Mouse (Mus musculus): ENCODE results near the gene Smim24. TPM values are rescaled to one million over a fixed set of nuclear protein-coding genes. Genes with fewer than 3 reads are reported as not detected.
A peak's percentile ranks its signal among the peaks of the same experiment; 100 is the strongest.

Smim24 gene
- polyA plus RNA-seq, 1 experiment from 2014 or later = 1.8 TPM

DNA sequence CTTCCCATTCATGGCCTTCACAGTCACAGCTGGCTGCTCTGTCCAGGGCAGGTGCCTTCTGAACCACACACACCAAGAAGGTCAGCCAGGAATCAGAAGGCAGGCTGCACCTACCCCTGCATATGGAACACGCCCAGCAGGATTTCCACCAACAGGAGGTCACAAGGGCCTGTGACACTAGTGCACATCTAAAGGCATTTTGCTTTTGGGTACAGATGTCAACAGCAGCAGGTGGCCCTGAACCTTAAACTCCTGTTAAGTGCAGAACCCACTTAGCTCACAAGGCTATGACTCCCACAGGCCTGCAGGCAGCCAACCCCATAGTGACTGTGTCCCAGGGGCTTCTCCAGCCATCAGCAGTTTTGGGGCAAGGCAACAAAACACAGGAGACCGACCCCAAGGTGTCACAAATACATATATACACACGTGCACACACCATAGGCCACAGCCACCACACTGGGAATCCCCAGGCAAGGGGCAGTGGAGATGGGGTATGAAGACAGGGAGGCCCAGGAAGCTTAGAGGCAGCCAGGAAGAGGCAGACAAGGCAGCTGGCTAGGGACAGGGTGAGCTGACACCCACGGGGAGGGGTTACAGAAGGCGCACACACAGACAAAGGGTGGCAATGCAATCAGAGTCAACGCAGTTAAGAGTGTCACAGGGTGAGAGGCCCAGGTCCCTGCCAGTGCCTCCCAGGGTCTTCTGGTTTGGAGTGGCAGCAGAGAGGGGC is 26.2 kb upstream of the Smim24 start:
- no peak overlapping the region for H3K4me3 ChIP-seq (replicated peaks)
- 60% methylated on average over 6 of the region's 6 CpGs for WGBS (ENCODE audit: insufficient replicate concordance)
- H3K4me2 ChIP-seq = no peak overlapping the region
- no peaks in the 10 kb centered on the region for H3K9me3 ChIP-seq (replicated peaks)
- peaks cover 67% of the 10 kb centered on the region for H3K4me1 ChIP-seq (replicated peaks)
- ATAC-seq (ENCODE audit: low read depth) (no peak), DNase-seq (no peak)
- H3K27ac ChIP-seq = peak overlapping the region; percentile 98
- H3K36me3 ChIP-seq = peaks cover 82% of the 10 kb centered on the region
- H3K27me3 ChIP-seq = no peaks in the 10 kb centered on the region
- peak overlapping the region; percentile 26; the same call in 1 of the 2 replicates for H3K9ac ChIP-seq

DNA sequence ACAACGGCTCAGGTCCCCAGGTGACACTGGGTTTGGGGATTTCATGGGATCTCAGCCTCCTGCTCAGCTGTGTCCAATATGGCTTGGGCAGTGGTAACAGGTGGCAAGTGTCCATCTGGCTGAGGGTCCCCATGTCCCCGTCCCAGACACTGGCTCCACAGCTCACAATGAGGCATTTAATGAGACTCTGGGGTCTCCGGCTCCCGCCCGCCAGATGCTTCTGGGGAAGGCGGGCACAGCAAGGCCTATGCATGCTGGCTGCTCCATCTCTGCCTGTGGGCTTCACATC is 25.7 kb upstream of the Smim24 start:
- H3K4me3 ChIP-seq (replicated peaks) = no peak overlapping the region
- 88% methylated on average over 6 of the region's 6 CpGs for WGBS (ENCODE audit: insufficient replicate concordance)
- DNase-seq = no peak
- no peak overlapping the region for H3K4me2 ChIP-seq
- H3K36me3 ChIP-seq = peaks cover 82% of the 10 kb centered on the region
- no peaks in the 10 kb centered on the region for H3K9me3 ChIP-seq (replicated peaks)
- 0 out of 2 replicates have a peak overlapping the region, but pooled peaks have one; percentile 26 for H3K9ac ChIP-seq
- peak overlapping the region; percentile 98 for H3K27ac ChIP-seq
- H3K4me1 ChIP-seq (replicated peaks) = peaks cover 64% of the 10 kb centered on the region
- no peaks in the 10 kb centered on the region for H3K27me3 ChIP-seq
- ATAC-seq (ENCODE audit: low read depth) = no peak

DNA sequence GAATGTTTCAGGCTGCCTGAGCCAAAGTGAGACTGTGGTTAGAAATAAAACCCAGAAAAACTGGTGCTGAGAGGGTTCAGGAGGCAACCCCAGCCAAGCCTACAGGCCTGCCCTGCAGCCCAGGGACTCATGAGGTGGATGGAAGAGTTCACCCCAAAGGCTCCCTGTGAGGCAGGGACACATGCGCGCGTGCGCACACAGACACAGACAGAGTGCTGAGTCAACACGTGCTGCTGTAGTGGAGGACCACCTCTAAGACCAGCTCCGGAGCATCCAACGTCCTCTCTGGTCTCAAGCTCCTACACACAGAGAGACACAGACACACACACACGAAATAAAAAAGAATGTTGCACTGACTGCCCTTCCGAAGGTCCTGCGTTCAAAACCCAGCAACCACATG is 17.5 kb upstream of the Smim24 start:
- Histone ChIP-seq H3K36me3 (peaks cover 60% of the 10 kb centered on the region), H3K4me2 (peak overlapping the region; percentile 89)
- WGBS (ENCODE audit: insufficient replicate concordance) = 92% methylated on average over 10 of the region's 10 CpGs

DNA sequence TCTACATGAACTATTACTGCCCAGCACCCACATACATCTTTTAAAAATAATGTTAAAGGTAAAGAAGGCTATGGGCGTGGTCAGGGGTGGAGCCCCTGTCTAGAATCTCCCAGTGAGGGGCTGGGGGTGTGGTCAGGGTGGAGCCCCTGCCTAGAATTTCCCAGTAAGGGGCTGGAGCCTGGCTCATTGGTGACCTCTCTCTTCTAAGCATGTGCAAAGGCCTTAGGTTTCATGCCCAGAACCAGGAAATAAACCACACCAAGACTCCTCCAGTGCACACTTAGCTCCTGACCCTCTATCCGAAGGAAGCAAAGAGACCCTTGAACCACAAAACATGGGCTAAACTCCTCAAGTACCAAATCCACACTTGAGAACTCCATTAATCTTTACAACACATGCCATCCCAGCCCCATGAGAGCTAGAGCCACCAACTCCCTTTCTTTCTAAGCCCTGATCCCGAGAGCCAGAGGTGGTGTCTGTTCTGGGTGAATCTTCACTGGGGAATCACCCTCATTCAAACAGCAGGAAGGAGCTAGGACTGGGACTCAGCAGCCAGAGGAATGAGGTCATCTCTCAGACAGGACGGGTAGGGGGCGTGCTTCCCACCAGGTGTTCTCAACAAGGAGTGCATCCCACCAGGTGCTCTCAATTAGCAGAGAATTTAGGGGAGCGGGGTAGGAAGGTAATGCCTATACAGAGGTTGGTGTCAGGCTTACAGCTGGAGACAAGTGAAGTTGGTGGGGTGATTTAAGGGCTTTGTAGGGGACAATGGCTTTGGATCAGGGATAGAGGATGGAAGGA is 16.1 kb upstream of the Smim24 start:
- H3K4me1 ChIP-seq (replicated peaks) = peaks cover 83% of the 10 kb centered on the region
- peak; percentile 75 for DNase-seq

More for the DNA sequence above, 17.5 kb upstream of the Smim24 start:
- no peaks in the 10 kb centered on the region for H3K27me3 ChIP-seq
- H3K4me1 ChIP-seq (replicated peaks) = peaks cover 68% of the 10 kb centered on the region
- peak overlapping the region; percentile 89 for H3K4me3 ChIP-seq (replicated peaks)
- no peaks in the 10 kb centered on the region for H3K9me3 ChIP-seq (replicated peaks)
- DNase-seq (no peak), ATAC-seq (ENCODE audit: low read depth) (no peak)
- peak overlapping the region; percentile 44 for H3K9ac ChIP-seq
- H3K27ac ChIP-seq = peak overlapping the region; percentile 61

DNA sequence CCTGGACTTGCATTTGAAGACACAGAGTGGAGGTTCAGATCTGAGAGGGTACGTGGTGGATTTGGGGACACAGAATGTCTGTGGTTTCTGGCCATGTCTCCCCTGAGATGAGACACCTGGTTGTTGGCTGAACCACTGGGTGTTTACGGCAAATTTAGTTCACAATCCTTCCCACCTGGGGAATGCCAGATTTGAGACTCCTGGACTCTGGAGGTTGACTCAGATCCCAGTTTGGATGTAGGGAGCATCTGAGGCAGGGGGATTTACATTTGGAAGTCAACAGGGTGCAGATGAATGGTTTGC is 15.5 kb upstream of the Smim24 start:
- no peak for ATAC-seq (ENCODE audit: low read depth)
- H3K4me3 ChIP-seq (replicated peaks) = peak overlapping the region; percentile 89
- H3K9me3 ChIP-seq (replicated peaks) = no peaks in the 10 kb centered on the region
- no peak for DNase-seq
- peaks cover 85% of the 10 kb centered on the region for H3K4me1 ChIP-seq (replicated peaks)
- peaks cover 40% of the 10 kb centered on the region for H3K36me3 ChIP-seq
- peak overlapping the region; percentile 95 for H3K27ac ChIP-seq
- no peaks in the 10 kb centered on the region for H3K27me3 ChIP-seq
- peak overlapping the region; percentile 99 for H3K9ac ChIP-seq
- H3K4me2 ChIP-seq = peak overlapping the region; percentile 89
- 41% methylated on average over 2 of the region's 2 CpGs for WGBS (ENCODE audit: insufficient replicate concordance)

More for the DNA sequence above, 16.1 kb upstream of the Smim24 start:
- H3K4me3 ChIP-seq (replicated peaks) = peak overlapping the region; percentile 89
- peak; percentile 37 for ATAC-seq (ENCODE audit: low read depth)
- peaks cover 46% of the 10 kb centered on the region for H3K36me3 ChIP-seq
- no peaks in the 10 kb centered on the region for H3K9me3 ChIP-seq (replicated peaks)
- H3K27ac ChIP-seq = peak overlapping the region; percentile 95
- no peaks in the 10 kb centered on the region for H3K27me3 ChIP-seq
- H3K4me2 ChIP-seq = peak overlapping the region; percentile 89
- H3K9ac ChIP-seq = peak overlapping the region; percentile 99
- 19% methylated on average over 6 of the region's 6 CpGs for WGBS (ENCODE audit: insufficient replicate concordance)

DNA sequence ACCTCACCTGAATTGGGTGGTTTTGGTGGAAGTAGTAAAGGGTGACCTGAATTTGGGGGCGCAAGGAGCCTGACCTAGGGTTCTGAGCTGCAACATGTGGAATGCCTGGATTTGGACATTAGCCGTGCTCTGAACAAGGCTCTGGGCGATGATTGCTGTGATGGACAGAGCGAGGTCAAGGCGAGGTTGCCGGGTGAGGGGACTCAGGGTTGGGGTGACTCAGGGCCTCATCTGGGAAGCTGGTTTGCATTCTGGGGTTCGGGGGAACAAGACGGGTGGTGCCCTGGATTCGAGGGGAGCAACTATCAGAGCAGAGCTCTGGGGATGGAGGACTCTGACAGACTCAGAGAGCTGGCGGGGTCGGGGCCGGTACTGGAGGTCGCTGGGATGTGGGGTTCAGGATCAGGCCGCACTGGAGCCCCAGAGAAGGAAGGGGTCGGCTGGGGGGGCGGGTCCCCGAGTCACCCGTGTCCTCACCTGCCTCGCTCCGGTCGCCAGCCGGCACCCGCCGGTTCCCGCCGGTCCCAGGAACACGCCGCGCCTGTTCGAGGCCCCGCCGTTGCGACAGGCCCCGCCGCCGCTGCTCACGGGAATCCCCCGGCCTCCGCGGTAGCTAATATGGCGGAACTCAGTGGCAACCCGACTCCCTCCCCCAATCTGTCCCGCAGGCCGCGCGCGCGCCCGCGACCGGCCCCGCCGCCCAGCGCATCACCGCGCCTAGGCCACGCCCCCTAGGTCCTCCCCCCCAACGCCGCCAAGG is 14.9 kb upstream of the Smim24 start, which contains the start of gene Fzr1:
Gene Fzr1 (minus strand): TSS at position 724 of the 760 bp plus-strand sequence.
- no peak for DNase-seq
- H3K36me3 ChIP-seq = peaks cover 34% of the 10 kb centered on the region
- peak within 1 kb of the TSS; percentile 89 for H3K4me2 ChIP-seq
- H3K4me3 ChIP-seq (replicated peaks) = peak within 1 kb of the TSS; percentile 89
- H3K27me3 ChIP-seq = no peaks in the 10 kb centered on the region
- no peaks in the 10 kb centered on the region for H3K9me3 ChIP-seq (replicated peaks)
- no peak for ATAC-seq (ENCODE audit: low read depth)
- peak within 1 kb of the TSS; percentile 99 for H3K9ac ChIP-seq
- 1% methylated on average over 46 of the region's 59 CpGs for WGBS (ENCODE audit: insufficient replicate concordance)
- peak within 1 kb of the TSS; percentile 99 for H3K27ac ChIP-seq
- H3K4me1 ChIP-seq (replicated peaks) = peaks cover 85% of the 10 kb centered on the region

DNA sequence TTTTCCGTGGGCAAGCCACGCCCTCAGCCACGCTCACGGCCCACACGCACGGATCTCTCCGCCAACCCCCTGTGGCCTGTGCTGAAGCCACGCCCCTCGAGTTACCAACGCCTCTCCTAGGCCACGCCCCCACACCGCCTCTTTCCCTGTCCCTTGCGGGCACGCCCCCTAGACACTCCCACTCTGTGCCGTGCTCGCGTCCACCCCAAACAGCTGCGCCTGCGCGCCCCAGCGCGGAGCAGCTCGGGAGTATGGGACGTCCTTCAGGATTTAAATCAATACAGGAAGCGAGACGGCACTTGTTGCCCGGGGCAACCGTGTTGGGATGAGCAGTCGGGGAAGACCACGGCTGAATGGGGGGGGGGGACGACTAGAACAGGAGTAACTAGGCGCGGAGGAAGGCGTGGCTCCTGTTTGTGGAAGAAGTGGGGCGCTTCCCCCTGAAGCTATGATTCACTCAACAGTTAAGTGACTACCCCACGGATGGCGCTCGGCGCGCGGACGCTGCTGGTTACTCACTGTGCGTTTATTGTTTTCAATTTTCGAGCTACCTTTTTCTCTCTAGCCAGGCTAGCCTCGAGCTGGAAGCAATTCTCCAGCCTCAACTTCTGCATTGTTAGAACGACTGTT is 14.2 kb upstream of the Smim24 start:
- peak; percentile 100 for DNase-seq
- ATAC-seq (ENCODE audit: low read depth) = peak; percentile 85
- H3K4me3 ChIP-seq (replicated peaks) = peak overlapping the region; percentile 89
- H3K4me1 ChIP-seq (replicated peaks) = peaks cover 85% of the 10 kb centered on the region
- under 1% methylated on average over 46 of the region's 46 CpGs for WGBS (ENCODE audit: insufficient replicate concordance)
- H3K36me3 ChIP-seq = peaks cover 27% of the 10 kb centered on the region
- H3K27ac ChIP-seq = peak overlapping the region; percentile 99
- no peaks in the 10 kb centered on the region for H3K27me3 ChIP-seq
- H3K9ac ChIP-seq = peak overlapping the region; percentile 87
- H3K9me3 ChIP-seq (replicated peaks) = no peaks in the 10 kb centered on the region
- peak overlapping the region; percentile 82 for H3K4me2 ChIP-seq

DNA sequence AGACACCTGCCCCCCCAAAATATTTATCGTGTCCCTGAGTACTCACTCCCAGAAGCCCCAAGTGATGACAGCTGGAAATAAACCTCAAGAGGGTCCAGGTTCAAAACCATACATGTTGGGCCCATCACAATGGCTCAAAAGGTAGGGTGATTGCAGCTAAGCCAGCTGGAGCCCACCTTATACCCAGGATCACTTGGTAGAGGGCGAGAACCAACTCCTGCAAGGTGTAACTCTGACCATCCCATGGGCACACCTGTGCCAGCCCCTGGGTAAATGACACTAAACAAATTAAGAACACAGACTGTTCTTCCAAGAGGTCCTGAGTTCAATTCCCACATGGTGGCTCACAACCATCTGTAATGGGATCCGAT is 13.7 kb upstream of the Smim24 start:
- H3K27ac ChIP-seq = peak overlapping the region; percentile 99
- 56% methylated on average over 3 of the region's 3 CpGs for WGBS (ENCODE audit: insufficient replicate concordance)
- peaks cover 22% of the 10 kb centered on the region for H3K36me3 ChIP-seq
- H3K9me3 ChIP-seq (replicated peaks) = no peaks in the 10 kb centered on the region
- H3K9ac ChIP-seq = peak overlapping the region; percentile 87
- peaks cover 82% of the 10 kb centered on the region for H3K4me1 ChIP-seq (replicated peaks)
- ATAC-seq (ENCODE audit: low read depth) = no peak
- no peak for DNase-seq
- H3K4me3 ChIP-seq (replicated peaks) = peak overlapping the region; percentile 69
- H3K4me2 ChIP-seq = peak overlapping the region; percentile 82
- H3K27me3 ChIP-seq = no peaks in the 10 kb centered on the region

DNA sequence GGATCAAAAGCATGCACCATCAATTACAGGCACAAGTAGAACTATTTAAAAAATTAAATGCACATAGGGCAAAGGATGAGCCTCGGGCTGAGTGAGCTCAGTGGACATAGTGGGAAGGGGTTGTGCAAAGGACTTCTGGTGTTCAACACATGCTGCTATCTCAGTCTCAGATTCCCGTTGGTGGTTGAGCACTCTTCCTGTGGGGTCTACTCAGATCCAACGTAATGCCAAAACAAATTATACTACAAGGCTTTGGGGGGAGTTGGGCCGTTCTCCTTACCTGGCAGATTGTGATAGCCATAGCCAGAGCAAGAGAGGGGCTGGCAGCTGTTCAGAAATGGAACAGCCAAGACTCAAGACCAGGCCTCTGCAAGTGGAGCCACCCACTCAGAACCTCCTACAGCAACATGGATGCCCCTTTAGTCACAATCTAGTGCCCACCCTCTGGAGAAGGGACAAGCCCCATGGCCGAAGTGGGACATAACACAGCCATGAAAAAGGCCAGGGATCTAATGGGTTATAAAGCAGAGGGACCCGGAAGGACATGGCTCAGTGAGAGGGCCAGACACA is 13.0 kb upstream of the Smim24 start:
- H3K4me2 ChIP-seq = peak overlapping the region; percentile 82

DNA sequence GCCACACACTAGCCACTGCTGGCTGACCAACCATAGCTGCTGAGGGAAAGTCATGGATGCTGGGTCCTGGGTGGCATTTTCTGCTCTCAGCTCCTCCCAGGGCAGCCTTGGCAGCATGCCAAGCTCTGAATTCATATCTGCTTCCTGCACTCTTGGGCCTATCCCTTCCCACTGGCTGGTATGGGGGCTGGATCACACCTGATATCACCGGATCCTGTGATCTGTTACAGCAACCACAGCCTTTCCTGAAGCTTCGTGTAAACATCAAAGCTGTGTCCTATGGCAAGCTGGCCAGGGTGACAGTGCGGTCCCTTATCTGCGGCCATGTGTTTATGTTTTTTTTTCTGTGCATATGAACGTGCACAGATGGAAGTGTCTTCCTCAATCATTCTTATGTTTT is 10.8 kb upstream of the Smim24 start:
- Histone ChIP-seq H3K4me2 (peak overlapping the region; percentile 52), H3K9me3 (replicated peaks) (no peaks in the 10 kb centered on the region), H3K9ac (peak overlapping the region; percentile 69), H3K36me3 (peaks cover 15% of the 10 kb centered on the region), H3K27ac (peak overlapping the region; percentile 99), H3K4me1 (replicated peaks) (peaks cover 74% of the 10 kb centered on the region), H3K4me3 (replicated peaks) (no peak overlapping the region), H3K27me3 (no peaks in the 10 kb centered on the region)
- DNase-seq = peak; percentile 86
- WGBS (ENCODE audit: insufficient replicate concordance) = 12% methylated on average over 5 of the region's 5 CpGs
- peak; percentile 76 for ATAC-seq (ENCODE audit: low read depth)

More for the DNA sequence above, 13.0 kb upstream of the Smim24 start:
- Histone ChIP-seq H3K27ac (peak overlapping the region; percentile 99), H3K9me3 (replicated peaks) (no peaks in the 10 kb centered on the region), H3K36me3 (peaks cover 15% of the 10 kb centered on the region), H3K9ac (peak overlapping the region; percentile 87), H3K4me3 (replicated peaks) (peak overlapping the region; percentile 69), H3K27me3 (no peaks in the 10 kb centered on the region), H3K4me1 (replicated peaks) (peaks cover 80% of the 10 kb centered on the region)
- WGBS (ENCODE audit: insufficient replicate concordance) = 53% methylated on average over 6 of the region's 6 CpGs
- ATAC-seq (ENCODE audit: low read depth) (no peak), DNase-seq (no peak)
